Mouse (Mus musculus) small intestine, adult 2 months (tissue): ENCODE measurements around the gene Harbi1. TPM values are rescaled to one million over a fixed set of nuclear protein-coding genes. Genes with fewer than 3 reads are reported as not detected.

Experiments used
- H3K27ac ChIP-seq: fragments of 200-500 bp; 2 replicates; pipeline ENCODE4 v1.5.1; 2012; ENCODE audit warnings: low read depth, low read length, control low read depth, inconsistent platforms; ENCODE audit not compliant: insufficient read depth
- H3K27me3 ChIP-seq: fragments of 200-500 bp; 2 replicates; pipeline ENCODE4 v1.6.1; 2012; ENCODE audit warnings: mild to moderate bottlenecking, moderate library complexity, low read length, inconsistent platforms; ENCODE audit not compliant: control insufficient read depth, insufficient read depth
- H3K36me3 ChIP-seq: fragments of 200-500 bp; 2 replicates; pipeline ENCODE4 v1.6.1; 2012; ENCODE audit warnings: mild to moderate bottlenecking, low read length, control low read depth, inconsistent platforms; ENCODE audit not compliant: control insufficient read depth, insufficient read depth
- H3K4me1 ChIP-seq: fragments of 200-500 bp; 2 replicates; pipeline ENCODE4 v1.6.1; 2012; ENCODE audit warnings: low read length, inconsistent platforms, mixed read lengths; ENCODE audit not compliant: control insufficient read depth, insufficient read depth, insufficient read length
- H3K4me3 ChIP-seq: fragments of 200-500 bp; 2 replicates; pipeline ENCODE4 v1.5.1; 2012; ENCODE audit warnings: low read depth, mild to moderate bottlenecking, control low read depth, inconsistent platforms, low read length, moderate library complexity
- CTCF ChIP-seq: fragments of 200-500 bp; IDR thresholded peaks from 2 replicates; pipeline ENCODE4 v1.5.1; 2012; ENCODE audit warnings: low read depth, mild to moderate bottlenecking, control low read depth, inconsistent platforms, low read length, moderate library complexity, mixed read lengths; ENCODE audit not compliant: insufficient replicate concordance, insufficient read length; ENCODE audit errors: extremely low read depth
- POLR2A ChIP-seq: fragments of 200-500 bp; IDR thresholded peaks from 2 replicates; pipeline ENCODE4 v1.6.1; 2012; ENCODE audit warnings: low read depth, mild to moderate bottlenecking, control low read depth, inconsistent platforms, low read length, moderate library complexity
- WGBS: fragments of 180-500 bp; shearing (Covaris S2); methylation state at CpG from one replicate; pipeline ENCODE4 v1.1.7; 2018; 5-methylcytosine and 5-hydroxymethylcytosine counted together
- polyA plus RNA-seq: library from polyadenylated mRNA; depleted of rRNA; stranded (reverse); fragments of >200 nt; gene quantifications from 2 replicates; pipeline ENCODE4 v1.2.3, GENCODE M21; 2012; rRNA removed

Gene Harbi1
- polyA plus RNA-seq, 1 experiment = 1.9 TPM

DNA sequence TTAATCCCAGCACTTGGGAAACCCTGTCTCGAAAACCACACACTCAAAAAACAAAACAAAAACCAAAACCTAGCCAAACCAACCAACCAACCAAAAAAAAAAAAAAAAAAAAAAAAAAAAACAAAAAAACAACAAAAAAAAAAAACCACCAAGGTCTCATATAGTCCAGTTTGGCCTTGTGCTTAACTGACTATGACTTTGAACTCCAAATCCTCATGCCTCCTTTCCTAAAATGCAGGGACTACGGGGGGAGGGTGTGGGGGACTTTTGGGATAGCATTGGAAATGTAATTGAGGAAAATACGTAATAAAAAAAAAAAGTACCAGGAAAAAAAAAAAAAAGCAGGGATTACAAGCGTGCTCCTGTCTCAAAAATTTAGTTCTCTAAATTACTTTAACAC, 18.9 kb downstream of the Harbi1 start:
- no peak for TF ChIP-seq CTCF
- TF ChIP-seq POLR2A = no peak
- Histone ChIP-seq H3K27me3 (no peaks in the 10 kb centered on the region), H3K36me3 (no peaks in the 10 kb centered on the region), H3K4me1 (0 out of 2 replicates have a peak, but pooled peaks cover 2% of the 10 kb centered on the region), H3K4me3 (no peak overlapping the region), H3K27ac (no peak overlapping the region)
- WGBS = 9% methylated on average over 4 of the region's 4 CpGs

DNA sequence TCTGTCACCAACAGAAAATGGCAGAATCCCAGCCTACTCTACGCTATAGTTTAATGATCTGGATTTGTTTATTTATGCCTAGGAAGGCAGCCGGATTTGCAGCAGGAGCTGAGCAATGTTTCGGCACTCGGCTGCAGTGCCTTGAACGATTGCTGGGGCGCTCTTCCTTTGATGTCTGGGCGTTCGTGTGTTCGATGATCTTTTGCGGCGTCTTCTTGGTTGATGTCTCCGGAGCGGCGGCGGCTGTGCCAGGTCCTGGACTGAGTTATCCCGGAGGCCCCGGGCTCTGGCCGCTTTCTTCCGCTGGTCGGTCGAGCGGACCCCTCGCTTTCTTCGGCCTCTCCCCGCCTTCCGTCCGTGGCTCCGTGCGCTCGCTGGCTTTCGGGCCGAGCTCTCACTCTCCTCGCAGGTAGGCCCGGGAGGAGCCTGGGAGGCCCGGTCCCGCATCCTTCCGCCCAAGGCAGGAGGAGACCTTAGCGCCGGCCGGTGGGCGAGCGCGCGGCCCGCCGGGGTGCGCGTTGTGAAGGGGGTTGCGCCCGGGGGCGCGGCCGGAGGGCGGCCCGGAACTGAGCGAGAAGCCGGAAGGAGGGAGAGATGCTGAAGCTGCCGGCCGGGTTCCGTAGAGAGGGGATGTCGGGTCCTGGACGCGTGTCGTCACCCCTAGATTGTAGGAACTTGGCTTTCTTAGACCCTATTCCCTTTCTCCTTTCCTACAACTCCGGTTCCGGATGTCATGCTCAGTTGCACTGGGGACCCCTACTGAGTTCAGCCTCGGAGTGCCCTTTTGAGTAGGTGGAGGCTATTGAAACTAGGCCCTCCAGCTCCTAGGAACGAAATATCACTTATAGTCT, 19.5 kb downstream of the Harbi1 start, which contains the start of gene Ambra1:
Gene Ambra1 (plus strand): TSS at position 164 of the 851 bp plus-strand sequence.
- no peak for TF ChIP-seq CTCF
- TF ChIP-seq POLR2A = peak; percentile 48; the same call in 1 of the 2 replicates
- Histone ChIP-seq H3K4me3 (peak within 1 kb of the TSS; percentile 80), H3K27me3 (no peaks in the 10 kb centered on the region), H3K36me3 (no peaks in the 10 kb centered on the region), H3K4me1 (0 out of 2 replicates have a peak, but pooled peaks cover 2% of the 10 kb centered on the region), H3K27ac (peak within 1 kb of the TSS; percentile 79)
- WGBS = under 1% methylated on average over 68 of the region's 68 CpGs

DNA sequence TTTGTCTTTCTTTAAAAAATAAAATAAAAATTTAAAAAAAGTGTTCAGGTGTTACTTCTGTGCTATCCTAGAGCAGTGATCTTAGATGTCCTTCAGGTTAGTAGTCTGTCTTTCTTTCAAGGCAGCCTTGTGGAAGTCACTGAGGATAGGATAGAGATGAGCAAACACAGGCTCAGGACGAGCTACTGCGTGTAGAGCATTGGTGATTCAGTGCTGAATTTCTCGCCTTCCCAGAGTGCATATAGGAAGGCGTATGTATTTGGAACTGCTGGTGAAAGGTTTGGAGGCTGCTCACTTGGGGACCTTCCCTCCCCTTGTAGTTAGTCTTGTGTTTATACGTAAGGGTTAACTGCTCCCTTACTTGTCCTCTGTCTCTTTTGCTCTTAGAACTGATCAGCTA, 24.6 kb downstream of the Harbi1 start:
- no peaks in the 10 kb centered on the region for H3K36me3 ChIP-seq
- 0 out of 2 replicates have a peak, but pooled peaks cover 2% of the 10 kb centered on the region for H3K4me1 ChIP-seq
- H3K4me3 ChIP-seq = no peak overlapping the region
- no peaks in the 10 kb centered on the region for H3K27me3 ChIP-seq
- H3K27ac ChIP-seq = no peak overlapping the region
- no peak for TF ChIP-seq POLR2A
- 86% methylated on average over 5 of the region's 5 CpGs for WGBS

DNA sequence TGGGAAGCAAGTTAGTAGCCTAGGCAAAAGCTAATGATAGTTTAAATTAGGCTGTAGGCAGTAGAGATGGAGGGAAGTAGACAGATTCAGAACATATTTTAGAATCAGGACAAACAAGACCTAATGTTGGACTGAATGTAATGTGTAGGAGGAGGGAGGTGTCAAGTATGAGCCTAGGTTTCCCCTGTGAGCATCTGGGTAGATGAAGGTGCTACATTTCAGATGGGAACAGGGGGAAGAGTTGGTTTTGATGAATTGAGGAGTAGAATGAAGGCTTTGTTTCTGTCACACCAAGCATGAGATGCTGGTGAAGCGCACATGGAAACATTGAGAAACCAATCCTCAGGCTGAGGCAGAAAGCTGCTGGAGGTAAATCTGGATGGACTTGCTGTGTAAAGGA, 28.9 kb downstream of the Harbi1 start:
- no peak overlapping the region for H3K27ac ChIP-seq
- no peaks in the 10 kb centered on the region for H3K36me3 ChIP-seq
- H3K4me3 ChIP-seq = no peak overlapping the region
- TF ChIP-seq POLR2A (no peak), CTCF (no peak)
- 94% methylated on average over 1 of the region's 1 CpGs for WGBS
- H3K27me3 ChIP-seq = no peaks in the 10 kb centered on the region
- H3K4me1 ChIP-seq = 0 out of 2 replicates have a peak, but pooled peaks cover 1% of the 10 kb centered on the region

DNA sequence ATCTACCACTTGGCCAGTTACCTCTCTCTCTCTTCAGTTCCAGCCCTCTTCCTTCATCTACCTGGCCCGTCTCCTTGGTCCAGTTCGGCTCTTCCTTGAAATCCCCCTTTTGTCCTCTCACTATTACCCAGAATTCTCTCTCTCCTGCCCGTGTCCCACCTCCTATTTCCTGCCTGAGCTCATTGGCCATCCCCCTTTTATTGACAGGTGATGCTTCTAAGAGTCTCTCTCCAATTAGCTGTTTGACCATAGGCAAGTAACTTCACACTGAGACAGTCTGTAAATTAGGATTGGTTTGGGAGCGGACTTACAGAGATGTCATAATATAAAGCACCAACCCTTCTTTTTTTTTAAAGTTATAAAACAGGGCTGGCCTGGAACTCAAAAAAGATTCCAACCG, 34.0 kb downstream of the Harbi1 start:
- H3K27ac ChIP-seq = no peak overlapping the region
- H3K36me3 ChIP-seq = no peaks in the 10 kb centered on the region
- no peak overlapping the region for H3K4me3 ChIP-seq
- peaks cover 3% of the 10 kb centered on the region; the same call in 1 of the 2 replicates for H3K4me1 ChIP-seq
- TF ChIP-seq POLR2A (no peak), CTCF (no peak)
- H3K27me3 ChIP-seq = no peaks in the 10 kb centered on the region
- WGBS = 87% methylated on average over 5 of the region's 5 CpGs

DNA sequence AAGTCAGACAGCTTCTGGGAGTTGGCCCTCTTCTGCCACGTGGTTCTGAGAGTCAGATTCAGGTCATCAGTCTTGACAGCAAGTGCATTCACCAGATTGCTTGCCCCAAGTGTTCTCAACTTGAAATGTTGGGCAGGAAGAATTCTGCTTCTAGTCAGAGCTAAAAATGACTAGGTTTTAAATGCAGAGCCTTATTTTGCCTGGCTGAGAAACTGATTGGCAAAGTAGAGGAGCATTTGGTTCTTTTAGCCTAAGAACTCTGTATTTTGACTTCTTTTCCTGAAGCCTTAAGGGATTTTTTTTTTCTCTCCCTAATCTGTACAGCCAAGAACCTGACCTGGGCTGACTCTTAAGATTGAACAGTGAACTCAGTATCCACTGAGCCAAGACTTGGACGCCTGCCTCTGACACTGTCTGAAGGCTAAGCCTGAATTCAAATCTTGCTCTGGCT, 39.2 kb downstream of the Harbi1 start:
- TF ChIP-seq POLR2A (no peak), CTCF (no peak)
- no peaks in the 10 kb centered on the region for H3K36me3 ChIP-seq
- no peak overlapping the region for H3K27ac ChIP-seq
- 48% methylated on average over 2 of the region's 2 CpGs for WGBS
- peaks cover 2% of the 10 kb centered on the region; the same call in 1 of the 2 replicates for H3K4me1 ChIP-seq
- H3K4me3 ChIP-seq = no peak overlapping the region
- no peaks in the 10 kb centered on the region for H3K27me3 ChIP-seq

Other genes starting within 250 kb of the Harbi1 start
- 1.1 and 2.7 TPM in 2 replicates for gene Ckap5, start 184.1 kb upstream of the Harbi1 start, polyA plus RNA-seq
- 0.20 and 0.79 TPM in 2 replicates for gene F2, start 74.4 kb upstream of the Harbi1 start, polyA plus RNA-seq
- gene Zfp408, start 61.1 kb upstream of the Harbi1 start, polyA plus RNA-seq = 6.2 and 11.0 TPM in 2 replicates
- gene Arhgap1, start 61.0 kb upstream of the Harbi1 start, polyA plus RNA-seq = 44.2 and 99.2 TPM in 2 replicates
- 10.0 and 26.0 TPM in 2 replicates for gene Atg13, start 276 bp upstream of the Harbi1 start, polyA plus RNA-seq
- 9.9 and 20.7 TPM in 2 replicates for gene Ambra1, start 19.3 kb downstream of the Harbi1 start, polyA plus RNA-seq
- 2.2 and 2.9 TPM in 2 replicates for gene Chrm4, start 216.4 kb downstream of the Harbi1 start, polyA plus RNA-seq
- 2.4 and 5.9 TPM in 2 replicates for gene Mdk, start 221.4 kb downstream of the Harbi1 start, polyA plus RNA-seq
- gene Gm9821, start 234.9 kb downstream of the Harbi1 start, polyA plus RNA-seq = not detected in 2 replicates